Mouse (Mus musculus): Measurements from ENCODE around the gene Rapsn.

GRCm38 (mm10) chr2:91031216-91031615 is 4.2 kb upstream of the Rapsn start:
- TF ChIP-seq CTCF (IDR thresholded peaks at IDR 0.05; ENCODE audit: borderline replicate concordance, extremely low read depth, insufficient read depth, insufficient read length) (no peak), POLR2A (IDR thresholded peaks at IDR 0.05; ENCODE audit: borderline replicate concordance, extremely low read depth, insufficient read depth, insufficient read length, poor library complexity, severe bottlenecking) (no peak)
